9 mouse cellular contexts compared by ENCODE assay signal in genomic region chr12:76307964-76308363, GRCm38 (mm10). TPM values are rescaled to one million over a fixed set of nuclear protein-coding genes. Genes with fewer than 3 reads are reported as not detected.
DNase-seq lines count a peak whose midpoint lies in the region; ATAC-seq and TF ChIP-seq lines count a peak whose summit lies in the region.
"Had no signal": no experiment of that assay in that cellular context is flagged by ENCODE, and none has a peak within 500 bp of the region (broad histone marks: within the 10 kb centered on the region; RNA-seq: fewer than 3 reads in every experiment).

No protein-coding gene starts in this region.

- H3K36me3 ChIP-seq in heart, adult 2 months (ENCODE audit: control insufficient read depth, insufficient read depth, low read length), result peaks cover 8% of the 10 kb centered on the region
- peaks cover 23% of the 10 kb centered on the region for H3K36me3 ChIP-seq in stomach, embryonic 15.5 days

- WGBS in heart, adult 2 months, result 29% methylated on average over 9 of the region's 9 CpGs
- WGBS in stomach, embryonic 15.5 days, result 30% methylated on average over 9 of the region's 9 CpGs

- no peak; the same call in 1 of the 2 replicates for TF ChIP-seq EP300 in heart, adult 2 months (IDR thresholded peaks at IDR 0.05; ENCODE audit: insufficient read depth, low read depth, low read length)

- H3K4me1 ChIP-seq in heart, adult 2 months (ENCODE audit: control insufficient read depth, insufficient read depth, low read length), result peaks cover 22% of the 10 kb centered on the region
- H3K4me1 ChIP-seq in stomach, embryonic 15.5 days, result peaks cover 4% of the 10 kb centered on the region; the same call in 1 of the 2 replicates

- peak; percentile 30; the same call in 1 of the 2 replicates for TF ChIP-seq POLR2A in heart, adult 2 months (IDR thresholded peaks at IDR 0.05; ENCODE audit: insufficient read depth, low read depth, low read length)

- ATAC-seq in stomach, embryonic 15.5 days (ENCODE audit: insufficient read depth, low FRiP score, low read depth), result peak; percentile 56; the same call in 1 of the 2 replicates
- no peak for ATAC-seq in cerebellum, adult (ENCODE audit: insufficient number of reproducible peaks, low FRiP score, low TSS enrichment)

- DNase-seq in left cerebral cortex, adult 18-20 months (ENCODE audit: low spot score in 2 of 2), result peak; percentile 50 to 74
- no peak for DNase-seq in left cerebral cortex, adult 11 months (ENCODE audit: low spot score)
- peak; percentile 58 for DNase-seq in Muller cell, postnatal 12 days (ENCODE audit: inconsistent ontology term)
- peak in 1 of 2 experiments; percentile 56 for DNase-seq in heart, adult 2 months
- peak; percentile 58 to 61 for DNase-seq in left cerebral cortex, postnatal 36 days (ENCODE audit: low spot score in 2 of 2)
- DNase-seq in cerebellum, adult 8-10 months, result no peak

- TF ChIP-seq CTCF in heart, adult 2 months (IDR thresholded peaks at IDR 0.05), result no peak

- H3K4me3 ChIP-seq in heart, adult 2 months, result no peak overlapping the region
- H3K4me3 ChIP-seq in stomach, embryonic 15.5 days (replicated peaks), result no peak overlapping the region

- H3K9me3 ChIP-seq in stomach, embryonic 15.5 days, result no peaks in the 10 kb centered on the region

- no peak overlapping the region for H3K9ac ChIP-seq in heart, adult 2 months (ENCODE audit: low read depth, low read length)
- no peak overlapping the region for H3K9ac ChIP-seq in stomach, embryonic 15.5 days
- H3K9ac ChIP-seq: liver, embryonic 14.5 days had no signal

- H3K27ac ChIP-seq in heart, adult 2 months, result peak overlapping the region; percentile 67
- H3K27ac ChIP-seq in stomach, embryonic 15.5 days, result peak overlapping the region; percentile 83
- H3K27ac ChIP-seq: liver, embryonic 14.5 days had no signal

- intact Hi-C loops in heart, adult 2 months (cut with DNase I), result no loop called here
- intact Hi-C loops in left cerebral cortex, postnatal 36 days (cut with DNase I), result no loop called here

- H3K79me2 ChIP-seq in heart, adult 2 months (replicated peaks; ENCODE audit: control insufficient read depth, insufficient read depth, low read length), result no peaks in the 10 kb centered on the region

- no peaks in the 10 kb centered on the region for H3K27me3 ChIP-seq in heart, adult 2 months (ENCODE audit: control insufficient read depth, insufficient read depth, low read length)
- H3K27me3 ChIP-seq in stomach, embryonic 15.5 days (replicated peaks), result no peaks in the 10 kb centered on the region

- no peak overlapping the region for H3K4me2 ChIP-seq in stomach, embryonic 15.5 days

RNA-seq across cellular contexts. Expression of gene Akap5, which starts 16.7 kb away (rescaled TPM):
- total RNA-seq in left cerebral cortex, adult 18-20 months (2021), result 10 to 100 TPM; 81.5 to 81.9 TPM
- 1 to 10 TPM; 1.0 to 1.7 TPM for total RNA-seq in heart, adult 2 months (2021)
- 1.1 and 2.3 TPM in 2 replicates for polyA plus RNA-seq in heart, adult 2 months (2012; rRNA removed)
- total RNA-seq in left cerebral cortex, postnatal 36 days (2021), result 10 to 100 TPM; 81.3 to 94.9 TPM
- polyA plus RNA-seq in stomach, embryonic 15.5 days (2015; fragmentation: Nextera tagmentation; extraction: Ambion mirVana), result 4.1 TPM in 2 replicates

RNA-seq across cellular contexts. Expression of gene Mthfd1, which starts 52.9 kb away (rescaled TPM):
- total RNA-seq in left cerebral cortex, adult 18-20 months (2021), result 10 to 100 TPM; 36.6 to 38.1 TPM
- total RNA-seq in heart, adult 2 months (2021), result 10 to 100 TPM; 27.4 to 30.2 TPM
- polyA plus RNA-seq in heart, adult 2 months (2012; rRNA removed), result 16.9 and 25.6 TPM in 2 replicates
- 10 to 100 TPM; 35.0 to 36.9 TPM for total RNA-seq in left cerebral cortex, postnatal 36 days (2021)
- polyA plus RNA-seq in stomach, embryonic 15.5 days (2015; fragmentation: Nextera tagmentation; extraction: Ambion mirVana), result 87.7 and 108 TPM in 2 replicates

Comparison
In these comparisons a context has a peak if more than half of its experiments do, and no peak if none do; other contexts are left out.
1. DNase-seq: peak in left cerebral cortex, adult 18-20 months (2 of 2), Muller cell, postnatal 12 days (single experiment) and left cerebral cortex, postnatal 36 days (2 of 2); none in left cerebral cortex, adult 11 months (single experiment) and cerebellum, adult 8-10 months (single experiment).
2. RNA of gene Akap5, which starts 16.7 kb away (total RNA-seq): 81.3 to 94.9 TPM in left cerebral cortex, postnatal 36 days and 81.5 to 81.9 TPM in left cerebral cortex, adult 18-20 months; 1.0 to 1.7 TPM in heart, adult 2 months; every median in the first group is over 10 times any median in the second.